Comparison of ENCODE assay signal across 8 mouse cellular contexts in genomic region chr1:152624644-152625454, GRCm38 (mm10).
DNase-seq lines count a peak whose midpoint lies in the region; ATAC-seq and TF ChIP-seq lines count a peak whose summit lies in the region.

No protein-coding gene starts in this region.

- no peak for TF ChIP-seq CTCF in ES-Bruce4 (IDR thresholded peaks at IDR 0.05; ENCODE audit: low read depth, low read length)

- H3K27me3 ChIP-seq in ES-Bruce4 (ENCODE audit: control insufficient read depth, insufficient read depth, low read length, poor library complexity, severe bottlenecking): peaks cover 2% of the 10 kb centered on the region; the same call in 1 of the 2 replicates
- H3K27me3 ChIP-seq in forebrain, embryonic 14.5 days (replicated peaks; ENCODE audit: control insufficient read depth, insufficient read depth, low read length): no peaks in the 10 kb centered on the region

- H3K4me3 ChIP-seq in ES-Bruce4 (ENCODE audit: low read depth, low read length): peak overlapping the region; percentile 97
- H3K4me3 ChIP-seq in forebrain, embryonic 14.5 days (ENCODE audit: low read depth, low read length): peak overlapping the region; percentile 49

- no peak overlapping the region for H3K27ac ChIP-seq in ES-Bruce4 (ENCODE audit: insufficient read depth, low read length)
- peak overlapping the region; percentile 49 for H3K27ac ChIP-seq in forebrain, embryonic 14.5 days (ENCODE audit: low read depth, low read length)

- H3K36me3 ChIP-seq in ES-Bruce4 (ENCODE audit: control insufficient read depth, insufficient read depth, low read length, poor library complexity, severe bottlenecking): no peaks in the 10 kb centered on the region
- H3K36me3 ChIP-seq in forebrain, embryonic 14.5 days (ENCODE audit: control insufficient read depth, insufficient read depth, low read length): no peaks in the 10 kb centered on the region

- under 1% methylated on average over 56 of the region's 61 CpGs for WGBS in forebrain, embryonic 14.5 days

- no peaks in the 10 kb centered on the region for H3K9me3 ChIP-seq in ES-Bruce4 (replicated peaks; ENCODE audit: control insufficient read depth, insufficient read depth, low read length, poor library complexity, severe bottlenecking)
- H3K9me3 ChIP-seq in forebrain, embryonic 14.5 days (replicated peaks; ENCODE audit: control insufficient read depth, low read length): no peaks in the 10 kb centered on the region

- TF ChIP-seq POLR2A in ES-Bruce4 (IDR thresholded peaks at IDR 0.05; ENCODE audit: insufficient read depth, low read length): no peak

- H3K9ac ChIP-seq in ES-Bruce4 (ENCODE audit: low read depth, poor library complexity, severe bottlenecking): peak overlapping the region; percentile 50
- peak overlapping the region; percentile 64 for H3K9ac ChIP-seq in forebrain, embryonic 14.5 days (ENCODE audit: low read length)

- H3K4me2 ChIP-seq in forebrain, embryonic 14.5 days (ENCODE audit: low read length): peak overlapping the region; percentile 60

- peak; percentile 92 for ATAC-seq in forebrain, embryonic 14.5 days

- no peaks in the 10 kb centered on the region for H3K4me1 ChIP-seq in ES-Bruce4 (ENCODE audit: control insufficient read depth, insufficient read depth, low read length)
- peaks cover 4% of the 10 kb centered on the region; the same call in 1 of the 2 replicates for H3K4me1 ChIP-seq in forebrain, embryonic 14.5 days (ENCODE audit: control insufficient read depth, insufficient read depth, low read length)

- DNase-seq in c-Kit-positive CD71-negative TER-119-negative erythroid progenitor cells, embryonic 14.5 days (ENCODE audit: low read depth): peak; percentile 24
- DNase-seq in forebrain, embryonic 14.5 days (ENCODE audit: low spot score): peak; percentile 83
- peak; percentile 85 to 88 for DNase-seq in heart, postnatal 36 days
- peak; percentile 30 to 63 for DNase-seq in layer of hippocampus, adult 18-20 months (ENCODE audit: low spot score in 2 of 2)
- DNase-seq in lung, postnatal 10 days: peak; percentile 88
- DNase-seq in ovary, postnatal 10 days (ENCODE audit: low spot score): peak; percentile 52
- peak; percentile 72 for DNase-seq in thymus, postnatal 25 days

- intact Hi-C loops in heart, postnatal 36 days (cut with DNase I): loop anchor here (1.0 to 5.0 kb wide), 5 partner anchors 36 to 122 kb away; no protein-coding TSS in a partner anchor

- no peak for TF ChIP-seq EP300 in ES-Bruce4 (IDR thresholded peaks at IDR 0.05; ENCODE audit: insufficient read depth, low read depth, low read length)

Comparison
In these comparisons a context has a peak if more than half of its experiments do, and no peak if none do; other contexts are left out.
1. DNase-seq: peak in every context shown above with its lines; median percentile 88 in lung, postnatal 10 days; 86 in heart, postnatal 36 days; 83 in forebrain, embryonic 14.5 days; 72 in thymus, postnatal 25 days; 52 in ovary, postnatal 10 days; 46 in layer of hippocampus, adult 18-20 months; 24 in c-Kit-positive CD71-negative TER-119-negative erythroid progenitor cells, embryonic 14.5 days.